Mouse (Mus musculus) forebrain, embryonic 11.5 days (tissue): ENCODE measurements at regions not wholly inside any gene's neighbourhood (a gene's known extent, or its start where the extent isn't known, plus 50 kb on each side); places are given as distances from the start of the nearest gene placed in this dataset.

Experiments
- ATAC-seq: fragments of 200-750 bp; cut with Nextera tagmentation; replicated peaks from 2 replicates; pipeline ENCODE4 v1.8.0; 2017; ENCODE audit warnings: moderate TSS enrichment; ENCODE audit not compliant: low FRiP score
- DNase-seq: peaks from one replicate; pipeline ENCODE4 v3.0.0-alpha.2; 2017; ENCODE audit warnings: low spot score
- H3K27ac ChIP-seq: fragments of 300-500 bp; sonication (generic); 2 replicates; pipeline ENCODE4 v1.5.1; 2014; ENCODE audit warnings: low read depth, low read length
- H3K27me3 ChIP-seq: fragments of 300-500 bp; sonication (generic); 2 replicates; pipeline ENCODE4 v1.6.1; 2014; ENCODE audit warnings: mild to moderate bottlenecking, low read length, mixed read lengths; ENCODE audit not compliant: control insufficient read depth, insufficient read depth
- H3K36me3 ChIP-seq: fragments of 300-500 bp; sonication (generic); 2 replicates; pipeline ENCODE4 v1.6.1; 2014; ENCODE audit warnings: mild to moderate bottlenecking, low read length, moderate library complexity, mixed read lengths; ENCODE audit not compliant: control insufficient read depth, insufficient read depth
- H3K4me1 ChIP-seq: fragments of 300-500 bp; sonication (generic); replicated peaks from 2 replicates; pipeline ENCODE4 v1.6.1; 2014; ENCODE audit warnings: low read length, mixed read lengths; ENCODE audit not compliant: control insufficient read depth, insufficient read depth
- H3K4me2 ChIP-seq: fragments of 300-500 bp; sonication (generic); 2 replicates; pipeline ENCODE4 v1.6.1; 2014; ENCODE audit warnings: low read depth, mild to moderate bottlenecking, low read length, moderate library complexity, mixed read lengths; ENCODE audit not compliant: severe bottlenecking
- H3K4me3 ChIP-seq: fragments of 300-500 bp; sonication (generic); 2 replicates; pipeline ENCODE4 v1.5.1; 2014; ENCODE audit warnings: low read depth, low read length
- H3K9ac ChIP-seq: fragments of 300-500 bp; sonication (generic); 2 replicates; pipeline ENCODE4 v1.6.1; 2014; ENCODE audit warnings: low read length
- H3K9me3 ChIP-seq: fragments of 300-500 bp; sonication (generic); 2 replicates; pipeline ENCODE4 v1.6.1; 2016; ENCODE audit warnings: low read length, mixed read lengths; ENCODE audit not compliant: control insufficient read depth
- WGBS: fragments of 180-500 bp; shearing (Covaris S2); extraction: QIAGEN DNeasy Blood & Tissue Kit; methylation state at CpG from one replicate; pipeline ENCODE4 v1.1.7; 2014; 5-methylcytosine and 5-hydroxymethylcytosine counted together

- H3K27ac ChIP-seq, result no peak overlapping the region
- no peaks in the 10 kb centered on the region for H3K27me3 ChIP-seq
- DNase-seq (no peak), ATAC-seq (no peak)
- H3K4me2 ChIP-seq, result no peak overlapping the region
- no peaks in the 10 kb centered on the region for H3K9me3 ChIP-seq
- 92% methylated on average over 2 of the region's 2 CpGs for WGBS
- H3K36me3 ChIP-seq, result no peaks in the 10 kb centered on the region
- H3K4me1 ChIP-seq, result no peaks in the 10 kb centered on the region
- no peak overlapping the region for H3K4me3 ChIP-seq
- H3K9ac ChIP-seq, result no peak overlapping the region
These were observed 74.0 kb upstream of the Far2 start for GRCm38 (mm10) chr6:147973059-147973458.

DNA sequence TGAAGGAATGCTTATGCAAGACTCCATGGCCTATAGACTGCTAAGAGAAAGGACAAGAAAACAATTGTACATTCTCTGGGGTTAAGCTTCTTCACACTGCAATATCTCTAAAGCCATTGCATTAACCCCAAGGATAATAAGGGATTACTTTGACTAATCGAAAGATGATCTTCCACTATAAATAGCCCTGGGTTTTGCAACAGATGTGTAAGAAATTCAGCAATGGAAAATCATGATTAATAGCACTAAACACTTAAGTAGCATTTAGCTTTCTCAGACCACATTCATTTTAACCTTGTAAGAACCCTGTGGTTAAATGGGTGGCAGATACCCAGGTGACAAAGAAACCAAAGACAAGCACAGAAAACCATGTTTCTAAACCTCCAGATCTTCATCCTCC, 71.1 kb upstream of the Far2 start:
- Histone ChIP-seq H3K36me3 (no peaks in the 10 kb centered on the region), H3K9me3 (no peaks in the 10 kb centered on the region), H3K27me3 (no peaks in the 10 kb centered on the region), H3K9ac (no peak overlapping the region), H3K4me1 (no peaks in the 10 kb centered on the region), H3K4me3 (no peak overlapping the region), H3K4me2 (no peak overlapping the region), H3K27ac (no peak overlapping the region)
- WGBS, result 85% methylated on average over 1 of the region's 1 CpGs
- ATAC-seq (no peak), DNase-seq (no peak)

DNA sequence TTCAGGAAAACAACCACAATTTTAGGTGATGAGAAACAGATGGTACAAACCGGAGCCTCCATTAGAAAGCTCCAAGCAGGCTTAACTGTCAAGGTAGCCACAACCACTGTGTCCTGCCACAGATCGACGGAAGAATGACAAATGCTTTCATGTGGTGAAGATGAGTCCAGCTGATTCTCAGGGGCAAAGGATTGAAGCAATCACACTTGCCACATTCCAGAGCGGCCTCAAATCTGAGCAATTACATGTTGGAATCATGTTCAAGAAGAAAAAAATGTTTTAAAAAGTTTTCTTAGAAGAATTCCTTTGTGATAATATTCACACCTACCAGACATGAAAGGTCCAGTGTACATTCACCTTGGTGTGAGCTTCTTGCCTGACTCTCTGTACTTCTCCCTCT, 57.7 kb upstream of the Far2 start:
- Histone ChIP-seq H3K27me3 (no peaks in the 10 kb centered on the region), H3K27ac (no peak overlapping the region), H3K4me3 (no peak overlapping the region), H3K4me1 (no peaks in the 10 kb centered on the region), H3K36me3 (no peaks in the 10 kb centered on the region), H3K4me2 (no peak overlapping the region), H3K9ac (no peak overlapping the region), H3K9me3 (no peaks in the 10 kb centered on the region)
- WGBS, result 75% methylated on average over 4 of the region's 4 CpGs
- DNase-seq (no peak), ATAC-seq (no peak)
